Mouse (Mus musculus) MEL (cell line): ENCODE data around the gene Gpr19. TPM values are rescaled to one million over a fixed set of nuclear protein-coding genes. Genes with fewer than 3 reads are reported as not detected.
A peak's percentile ranks its signal among the peaks of the same experiment; 100 is the strongest.

ENCODE experiments used
- DNase-seq: peaks from one replicate; pipeline ENCODE4 v3.0.0; 2011; ENCODE audit warnings: low read depth, low spot score
- H3K27ac ChIP-seq: 2 replicates; pipeline ENCODE4 v1.5.1; 2012; ENCODE audit warnings: low read depth, mild to moderate bottlenecking, control low read depth, low read length, moderate library complexity; ENCODE audit not compliant: control insufficient read depth
- H3K27me3 ChIP-seq, 2 experiments: fragments of 150-350 bp in 1 of 2; sonication (generic) in 1 of 2; 2 replicates each; pipeline ENCODE4 v1.6.1; 2012; ENCODE audit warnings: low read length in 2 of 2, mild to moderate bottlenecking in 2 of 2, improper control_type of control experiment in 1 of 2, moderate library complexity in 1 of 2; ENCODE audit not compliant: insufficient read depth in 2 of 2, control insufficient read depth in 1 of 2
- H3K36me3 ChIP-seq, 2 experiments: 2 replicates each; pipeline ENCODE4 v1.6.1; 2012 to 2014; ENCODE audit warnings: low read length in 2 of 2, improper control_type of control experiment in 1 of 2, inconsistent platforms in 1 of 2, mild to moderate bottlenecking in 1 of 2; ENCODE audit not compliant: insufficient read depth in 2 of 2, control insufficient read depth in 1 of 2
- H3K4me1 ChIP-seq, 2 experiments: fragments of 150-350 bp in 1 of 2; sonication (generic) in 1 of 2; 2 replicates each; pipeline ENCODE4 v1.6.1; 2012; ENCODE audit warnings: low read length in 2 of 2, improper control_type of control experiment in 1 of 2, mild to moderate bottlenecking in 1 of 2; ENCODE audit not compliant: insufficient read depth in 2 of 2, control insufficient read depth in 1 of 2
- H3K4me3 ChIP-seq, 2 experiments: fragments of 150-350 bp in 1 of 2; sonication (generic) in 1 of 2; 2 replicates each; pipeline ENCODE4 v1.5.1; 2012; ENCODE audit warnings: low read depth in 2 of 2, low read length in 2 of 2, mild to moderate bottlenecking in 2 of 2, moderate library complexity in 2 of 2, control low read depth in 1 of 2, improper control_type of control experiment in 1 of 2; ENCODE audit not compliant: control insufficient read depth in 1 of 2, insufficient read depth in 1 of 2
- H3K79me2 ChIP-seq: 2 replicates; pipeline ENCODE4 v1.6.1; 2012; ENCODE audit warnings: mild to moderate bottlenecking, low read length, moderate library complexity; ENCODE audit not compliant: control insufficient read depth, poor library complexity, insufficient read depth
- H3K9ac ChIP-seq: 2 replicates; pipeline ENCODE4 v1.6.1; 2012; ENCODE audit warnings: low read depth, mild to moderate bottlenecking, control low read depth, low read length, moderate library complexity; ENCODE audit not compliant: control insufficient read depth, poor library complexity, severe bottlenecking
- H3K9me3 ChIP-seq: fragments of 150-350 bp; sonication (generic); replicated peaks from 2 replicates; pipeline ENCODE4 v1.6.1; 2012; ENCODE audit warnings: mild to moderate bottlenecking, low read length, improper control_type of control experiment, moderate library complexity; ENCODE audit not compliant: insufficient read depth
- BHLHE40 ChIP-seq: IDR thresholded peaks from 2 replicates; pipeline ENCODE4 v1.6.1; 2012; ENCODE audit warnings: low read depth, mild to moderate bottlenecking, inconsistent platforms, low read length, improper control_type of control experiment, borderline replicate concordance
- CHD1 ChIP-seq: IDR thresholded peaks from 2 replicates; pipeline ENCODE4 v1.6.1; 2012; ENCODE audit warnings: low read depth, mild to moderate bottlenecking, inconsistent platforms, low read length, improper control_type of control experiment
- EP300 ChIP-seq, 2 experiments: IDR thresholded peaks; 2 replicates each; pipeline ENCODE4 v1.6.1; 2011; ENCODE audit warnings: improper control_type of control experiment in 2 of 2, low read length in 2 of 2, low read depth in 1 of 2, mild to moderate bottlenecking in 1 of 2
- ETS1 ChIP-seq: IDR thresholded peaks from 2 replicates; pipeline ENCODE4 v1.6.1; 2012; ENCODE audit warnings: low read depth, mild to moderate bottlenecking, inconsistent platforms, low read length, improper control_type of control experiment, moderate library complexity
- HCFC1 ChIP-seq: IDR thresholded peaks from 2 replicates; pipeline ENCODE4 v1.6.1; 2012; ENCODE audit warnings: low read depth, mild to moderate bottlenecking, inconsistent platforms, low read length, improper control_type of control experiment, moderate library complexity
- JUND ChIP-seq: IDR thresholded peaks from 2 replicates; pipeline ENCODE4 v1.6.1; 2011; ENCODE audit warnings: low read depth, mild to moderate bottlenecking, improper control_type of control experiment, low read length
- MAZ ChIP-seq: IDR thresholded peaks from 2 replicates; pipeline ENCODE4 v1.6.1; 2012; ENCODE audit warnings: low read depth, mild to moderate bottlenecking, inconsistent platforms, low read length, improper control_type of control experiment
- MXI1 ChIP-seq: IDR thresholded peaks from 2 replicates; pipeline ENCODE4 v1.6.1; 2011; ENCODE audit warnings: mild to moderate bottlenecking, low read depth, low read length, improper control_type of control experiment
- MYB ChIP-seq: IDR thresholded peaks from 2 replicates; pipeline ENCODE4 v1.6.1; 2011; ENCODE audit warnings: mild to moderate bottlenecking, low read depth, low read length, improper control_type of control experiment
- RCOR1 ChIP-seq: IDR thresholded peaks from 2 replicates; pipeline ENCODE4 v1.6.1; 2012; ENCODE audit warnings: low read depth, mild to moderate bottlenecking, inconsistent platforms, low read length, improper control_type of control experiment
- UBTF ChIP-seq: IDR thresholded peaks from 2 replicates; pipeline ENCODE4 v1.6.1; 2012; ENCODE audit warnings: low read depth, mild to moderate bottlenecking, inconsistent platforms, low read length, improper control_type of control experiment, moderate library complexity, borderline replicate concordance; ENCODE audit not compliant: insufficient read depth
- polyA plus RNA-seq, 2 experiments: library from polyadenylated mRNA; stranded (reverse) in 1 of 2; unstranded in 1 of 2; fragments of >175 nt in 1 of 2; fragments of >200 nt in 1 of 2; gene quantifications; 2 replicates each; pipeline versions ENCODE4 v1.2.1 to v1.2.4; 2012; ENCODE audit warnings: low replicate concordance in 2 of 2, low read depth in 1 of 2; ENCODE audit not compliant: insufficient read length in 2 of 2, insufficient read depth in 1 of 2, missing spikeins in 1 of 2
- total RNA-seq: library from RNA; depleted of rRNA; stranded (reverse); fragments of 300-350 nt; gene quantifications from 2 replicates; pipeline ENCODE4 v1.2.3, GENCODE M21; 2012

Gene Gpr19
- total and polyA plus RNA-seq, 3 experiments: 8.4 to 11.7 TPM; not detected in 1

DNA sequence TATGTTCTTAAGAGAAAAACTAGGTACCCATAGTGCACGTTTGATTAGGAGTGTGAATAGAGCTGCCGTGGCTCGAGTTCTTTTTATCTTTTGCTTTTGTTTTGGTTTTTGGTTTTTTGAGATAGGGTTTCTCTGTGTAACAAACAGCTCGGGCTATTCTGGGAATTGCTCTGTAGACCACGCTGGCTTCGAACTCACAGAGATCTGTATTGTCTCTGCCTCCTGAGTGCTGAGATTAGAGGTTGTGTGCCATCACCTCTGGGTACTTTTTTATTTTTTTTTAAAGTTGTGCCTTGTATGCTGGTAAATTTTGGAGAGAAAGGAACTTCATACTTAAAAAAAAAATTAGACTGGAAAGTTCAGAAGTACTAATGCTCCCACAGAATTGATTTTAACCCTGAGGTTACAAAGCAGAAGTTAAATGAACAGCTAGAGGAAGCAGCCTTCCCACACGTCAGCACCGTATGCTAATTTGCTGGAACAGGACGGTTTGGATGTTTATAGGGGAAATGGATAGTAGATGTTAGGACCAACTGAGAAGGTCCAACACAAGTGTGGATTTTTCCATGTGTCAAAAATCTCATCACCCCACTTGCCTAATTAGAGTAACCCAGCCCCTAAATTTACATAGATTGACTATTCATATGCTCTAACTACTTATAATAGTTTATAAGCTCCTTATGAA, 24.3 kb upstream of the Gpr19 start:
- TF ChIP-seq UBTF: no peak
- TF ChIP-seq RCOR1: 0 out of 2 replicates have a peak, but pooled peaks have one; percentile 27
- TF ChIP-seq CHD1: no peak
- TF ChIP-seq EP300 (IDR thresholded peaks at IDR 0.05; ENCODE audit: low read depth in 1 of 2, low read length in 2 of 2): 0 out of 4 replicates have a peak, but pooled peaks of 1 of the 2 experiments have one; percentile 25
- peak; percentile 13; the same call in 1 of the 2 replicates for TF ChIP-seq BHLHE40
- no peaks in the 10 kb centered on the region for H3K27me3 ChIP-seq
- peak overlapping the region; percentile 42 for H3K27ac ChIP-seq
- H3K4me1 ChIP-seq: peaks cover 8 to 13% of the 10 kb centered on the region in 2 experiments; a peak in 3 of 4 replicates
- H3K36me3 ChIP-seq: peaks cover 2 to 29% of the 10 kb centered on the region in 2 experiments; a peak in 3 of 4 replicates
- DNase-seq: peak; percentile 74
- peaks cover 36% of the 10 kb centered on the region for H3K79me2 ChIP-seq
- H3K9me3 ChIP-seq: no peaks in the 10 kb centered on the region
- peak overlapping the region; percentile 64 to 86 for H3K4me3 ChIP-seq
- H3K9ac ChIP-seq: peak overlapping the region; percentile 59

DNA sequence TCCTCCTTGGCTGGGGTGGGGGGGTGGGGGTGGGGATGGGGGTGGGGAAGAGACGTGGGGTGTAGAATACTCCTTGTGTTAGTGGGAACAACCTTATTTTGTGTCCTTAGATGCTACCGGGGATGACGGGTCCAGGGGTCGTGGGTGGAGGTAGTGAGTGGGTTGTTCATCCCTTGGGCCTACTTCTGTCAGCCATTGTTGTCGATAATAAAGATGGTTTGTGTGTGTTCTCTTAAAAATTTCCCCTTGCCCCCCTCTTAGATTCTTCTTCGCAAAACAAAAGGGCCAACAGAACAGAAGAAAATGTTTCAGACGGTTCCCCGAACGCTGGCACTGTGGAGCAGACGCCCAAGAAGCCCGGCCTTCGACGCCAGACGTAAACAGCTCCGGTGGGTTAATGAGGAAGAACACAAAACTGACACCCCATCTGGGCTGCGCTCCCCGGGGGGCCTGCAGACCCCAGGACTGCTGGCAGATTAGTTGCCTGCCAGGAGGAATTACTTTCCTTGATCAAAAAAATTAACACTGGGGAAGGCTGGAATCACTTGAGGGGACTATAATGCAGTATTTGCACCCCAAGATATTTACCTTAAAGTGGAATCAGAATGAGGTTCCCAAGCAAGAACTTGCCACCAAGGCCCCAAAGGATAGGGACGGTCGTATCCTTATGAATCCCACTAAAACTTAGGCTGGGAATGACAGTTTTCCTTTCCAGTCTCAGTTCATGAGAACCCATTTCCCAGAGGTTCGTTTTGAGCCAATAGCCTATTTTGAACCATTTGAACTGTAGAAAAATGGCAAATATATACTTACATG, 23.5 kb upstream of the Gpr19 start:
- no peaks in the 10 kb centered on the region for H3K9me3 ChIP-seq
- peaks cover 8 to 13% of the 10 kb centered on the region in 2 experiments; a peak in 3 of 4 replicates for H3K4me1 ChIP-seq
- peak overlapping the region; percentile 64 to 86 for H3K4me3 ChIP-seq
- no peaks in the 10 kb centered on the region for H3K27me3 ChIP-seq
- H3K79me2 ChIP-seq: peaks cover 30% of the 10 kb centered on the region
- TF ChIP-seq JUND: no peak
- 0 out of 2 replicates have a peak, but pooled peaks have one; percentile 3 for TF ChIP-seq HCFC1
- TF ChIP-seq MYB: no peak
- TF ChIP-seq BHLHE40: no peak
- 0 out of 2 replicates have a peak, but pooled peaks have one; percentile 6 for TF ChIP-seq ETS1
- TF ChIP-seq MXI1: peak; percentile 18; the same call in 1 of the 2 replicates
- 0 out of 2 replicates have a peak, but pooled peaks have one; percentile 44 for TF ChIP-seq CHD1
- peak; percentile 83; the same call in 1 of the 2 replicates for TF ChIP-seq MAZ
- peaks cover 2 to 29% of the 10 kb centered on the region in 2 experiments; a peak in 3 of 4 replicates for H3K36me3 ChIP-seq
- H3K9ac ChIP-seq: peak overlapping the region; percentile 59
- peak; percentile 66 for DNase-seq
- H3K27ac ChIP-seq: peak overlapping the region; percentile 42
